Mouse (Mus musculus): ENCODE data around the gene Sod1. TPM values are rescaled to one million over a fixed set of nuclear protein-coding genes. Genes with fewer than 3 reads are reported as not detected.
"Not testable (repeated sequence)": the region's sequence is repeated elsewhere in the genome, so short reads cannot be mapped to it uniquely, and the experiment has no call there.

The Sod1 gene
- polyA plus RNA-seq, 1 experiment from 2014 or later: 1,220 TPM

GRCm38 (mm10) chr16:90216414-90216813, 4.1 kb upstream of the Sod1 start:
- Histone ChIP-seq H3K9me3 (ENCODE audit: control insufficient read depth, low read length) (no peaks in the 10 kb centered on the region), H3K36me3 (ENCODE audit: control insufficient read depth, insufficient read depth, low read length) (no peaks in the 10 kb centered on the region), H3K4me2 (replicated peaks; ENCODE audit: low read depth, low read length) (no peak overlapping the region), H3K9ac (ENCODE audit: low read depth, low read length) (no peak overlapping the region), H3K27me3 (ENCODE audit: control insufficient read depth, insufficient read depth, low read length) (no peaks in the 10 kb centered on the region), H3K4me3 (ENCODE audit: low read length) (no peak overlapping the region), H3K4me1 (ENCODE audit: control insufficient read depth, insufficient read depth, low read length) (no peaks in the 10 kb centered on the region), H3K27ac (ENCODE audit: low read depth, low read length) (no peak overlapping the region)
- ATAC-seq (ENCODE audit: low FRiP score, low TSS enrichment): no peak
- WGBS: 89% methylated on average over 2 of the region's 2 CpGs

GRCm38 (mm10) chr16:90217356-90217755, 3.2 kb upstream of the Sod1 start:
- Histone ChIP-seq H3K27me3 (ENCODE audit: control insufficient read depth, insufficient read depth, low read length) (no peaks in the 10 kb centered on the region), H3K36me3 (ENCODE audit: control insufficient read depth, insufficient read depth, low read length) (no peaks in the 10 kb centered on the region), H3K4me2 (replicated peaks; ENCODE audit: low read depth, low read length) (no peak overlapping the region), H3K9me3 (ENCODE audit: control insufficient read depth, low read length) (no peaks in the 10 kb centered on the region), H3K27ac (ENCODE audit: low read depth, low read length) (no peak overlapping the region), H3K4me1 (ENCODE audit: control insufficient read depth, insufficient read depth, low read length) (peaks cover 4% of the 10 kb centered on the region), H3K4me3 (ENCODE audit: low read length) (no peak overlapping the region), H3K9ac (ENCODE audit: low read depth, low read length) (no peak overlapping the region)
- 63% methylated on average over 3 of the region's 3 CpGs for WGBS
- no peak for ATAC-seq (ENCODE audit: low FRiP score, low TSS enrichment)

- H3K4me2 ChIP-seq (replicated peaks; ENCODE audit: low read depth, low read length): no peak overlapping the region
- no peaks in the 10 kb centered on the region for H3K27me3 ChIP-seq (ENCODE audit: control insufficient read depth, insufficient read depth, low read length)
- H3K36me3 ChIP-seq (ENCODE audit: control insufficient read depth, insufficient read depth, low read length): no peaks in the 10 kb centered on the region
- ATAC-seq (ENCODE audit: low FRiP score, low TSS enrichment): no peak
- no peak overlapping the region for H3K27ac ChIP-seq (ENCODE audit: low read depth, low read length)
- 64% methylated on average over 4 of the region's 4 CpGs for whole genome bisulfite sequencing
- H3K9ac ChIP-seq (ENCODE audit: low read depth, low read length): no peak overlapping the region
- H3K4me3 ChIP-seq (ENCODE audit: low read length): no peak overlapping the region
- H3K4me1 ChIP-seq (ENCODE audit: control insufficient read depth, insufficient read depth, low read length): peaks cover 7% of the 10 kb centered on the region
- H3K9me3 ChIP-seq (ENCODE audit: control insufficient read depth, low read length): no peaks in the 10 kb centered on the region
These were observed 2.6 kb upstream of the Sod1 start for GRCm38 (mm10) chr16:90217926-90218325.

GRCm38 (mm10) chr16:90219445-90219844, 1.1 kb upstream of the Sod1 start:
- H3K36me3 ChIP-seq (ENCODE audit: control insufficient read depth, insufficient read depth, low read length): peaks cover 13% of the 10 kb centered on the region; the same call in 1 of the 2 replicates
- not testable (repeated sequence) for H3K27ac ChIP-seq (ENCODE audit: low read depth, low read length); H3K4me2 ChIP-seq (replicated peaks; ENCODE audit: low read depth, low read length); H3K27me3 ChIP-seq (ENCODE audit: control insufficient read depth, insufficient read depth, low read length); ATAC-seq (ENCODE audit: low FRiP score, low TSS enrichment); H3K9ac ChIP-seq (ENCODE audit: low read depth, low read length); H3K4me3 ChIP-seq (ENCODE audit: low read length); H3K9me3 ChIP-seq (ENCODE audit: control insufficient read depth, low read length); H3K4me1 ChIP-seq (ENCODE audit: control insufficient read depth, insufficient read depth, low read length)
- 65% methylated on average over 4 of the region's 4 CpGs for WGBS

- Histone ChIP-seq H3K36me3 (ENCODE audit: control insufficient read depth, insufficient read depth, low read length) (peaks cover 28% of the 10 kb centered on the region), H3K9ac (ENCODE audit: low read depth, low read length) (peak overlapping the region; percentile 90), H3K4me2 (replicated peaks; ENCODE audit: low read depth, low read length) (peak overlapping the region; percentile 83), H3K4me3 (ENCODE audit: low read length) (peak overlapping the region; percentile 93), H3K27ac (ENCODE audit: low read depth, low read length) (peak overlapping the region; percentile 93), H3K9me3 (ENCODE audit: control insufficient read depth, low read length) (no peaks in the 10 kb centered on the region), H3K27me3 (ENCODE audit: control insufficient read depth, insufficient read depth, low read length) (no peaks in the 10 kb centered on the region), H3K4me1 (ENCODE audit: control insufficient read depth, insufficient read depth, low read length) (peaks cover 7% of the 10 kb centered on the region)
- WGBS: under 1% methylated on average over 45 of the region's 52 CpGs
- ATAC-seq (ENCODE audit: low FRiP score, low TSS enrichment): peak; percentile 87
These were observed 408 bp downstream of the Sod1 start for GRCm38 (mm10) chr16:90220892-90221431.

- H3K4me3 ChIP-seq (ENCODE audit: low read length): peak overlapping the region; percentile 93
- H3K36me3 ChIP-seq (ENCODE audit: control insufficient read depth, insufficient read depth, low read length): peaks cover 34% of the 10 kb centered on the region
- H3K9ac ChIP-seq (ENCODE audit: low read depth, low read length): peak overlapping the region; percentile 90
- no peaks in the 10 kb centered on the region for H3K9me3 ChIP-seq (ENCODE audit: control insufficient read depth, low read length)
- H3K27me3 ChIP-seq (ENCODE audit: control insufficient read depth, insufficient read depth, low read length): no peaks in the 10 kb centered on the region
- peaks cover 7% of the 10 kb centered on the region for H3K4me1 ChIP-seq (ENCODE audit: control insufficient read depth, insufficient read depth, low read length)
- no peak; the same call in 1 of the 2 replicates for ATAC-seq (ENCODE audit: low FRiP score, low TSS enrichment)
- peak overlapping the region; percentile 83 for H3K4me2 ChIP-seq (replicated peaks; ENCODE audit: low read depth, low read length)
- 3% methylated on average over 20 of the region's 20 CpGs for WGBS
- H3K27ac ChIP-seq (ENCODE audit: low read depth, low read length): peak overlapping the region; percentile 93; the same call in 1 of the 2 replicates
These were observed 1.0 kb downstream of the Sod1 start for GRCm38 (mm10) chr16:90221441-90222070.

GRCm38 (mm10) chr16:90229897-90230296, 9.3 kb downstream of the Sod1 start:
- Histone ChIP-seq H3K4me2 (replicated peaks; ENCODE audit: low read depth, low read length) (no peak overlapping the region), H3K4me3 (ENCODE audit: low read length) (no peak overlapping the region), H3K36me3 (ENCODE audit: control insufficient read depth, insufficient read depth, low read length) (peaks cover 54% of the 10 kb centered on the region), H3K9me3 (ENCODE audit: control insufficient read depth, low read length) (no peaks in the 10 kb centered on the region), H3K4me1 (ENCODE audit: control insufficient read depth, insufficient read depth, low read length) (no peaks in the 10 kb centered on the region), H3K27ac (ENCODE audit: low read depth, low read length) (no peak overlapping the region), H3K9ac (ENCODE audit: low read depth, low read length) (no peak overlapping the region), H3K27me3 (ENCODE audit: control insufficient read depth, insufficient read depth, low read length) (no peaks in the 10 kb centered on the region)
- 94% methylated on average over 6 of the region's 6 CpGs for WGBS
- ATAC-seq (ENCODE audit: low FRiP score, low TSS enrichment): no peak

GRCm38 (mm10) chr16:90231302-90231701, 10.7 kb downstream of the Sod1 start:
- Histone ChIP-seq H3K4me2 (replicated peaks; ENCODE audit: low read depth, low read length) (no peak overlapping the region), H3K9ac (ENCODE audit: low read depth, low read length) (no peak overlapping the region), H3K4me1 (ENCODE audit: control insufficient read depth, insufficient read depth, low read length) (no peaks in the 10 kb centered on the region), H3K36me3 (ENCODE audit: control insufficient read depth, insufficient read depth, low read length) (peaks cover 43% of the 10 kb centered on the region), H3K27ac (ENCODE audit: low read depth, low read length) (no peak overlapping the region), H3K27me3 (ENCODE audit: control insufficient read depth, insufficient read depth, low read length) (no peaks in the 10 kb centered on the region), H3K9me3 (ENCODE audit: control insufficient read depth, low read length) (no peaks in the 10 kb centered on the region), H3K4me3 (ENCODE audit: low read length) (no peak overlapping the region)
- WGBS: 91% methylated on average over 7 of the region's 7 CpGs
- ATAC-seq (ENCODE audit: low FRiP score, low TSS enrichment): no peak

GRCm38 (mm10) chr16:90233702-90234101, 13.1 kb downstream of the Sod1 start:
- no peaks in the 10 kb centered on the region for H3K4me1 ChIP-seq (ENCODE audit: control insufficient read depth, insufficient read depth, low read length)
- H3K4me3 ChIP-seq (ENCODE audit: low read length): no peak overlapping the region
- H3K4me2 ChIP-seq (replicated peaks; ENCODE audit: low read depth, low read length): no peak overlapping the region
- H3K9me3 ChIP-seq (ENCODE audit: control insufficient read depth, low read length): no peaks in the 10 kb centered on the region
- no peak for ATAC-seq (ENCODE audit: low FRiP score, low TSS enrichment)
- H3K27ac ChIP-seq (ENCODE audit: low read depth, low read length): no peak overlapping the region
- WGBS: 95% methylated on average over 10 of the region's 10 CpGs
- H3K9ac ChIP-seq (ENCODE audit: low read depth, low read length): no peak overlapping the region
- H3K27me3 ChIP-seq (ENCODE audit: control insufficient read depth, insufficient read depth, low read length): no peaks in the 10 kb centered on the region
- peaks cover 33% of the 10 kb centered on the region for H3K36me3 ChIP-seq (ENCODE audit: control insufficient read depth, insufficient read depth, low read length)
